Comparison of ENCODE assay signal across 17 mouse cellular contexts in genomic region chr10:85362766-85363442, GRCm38 (mm10). TPM values are rescaled to one million over a fixed set of nuclear protein-coding genes. Genes with fewer than 3 reads are reported as not detected.
A peak's percentile ranks its signal among the peaks of the same experiment; 100 is the strongest.
DNase-seq lines count a peak whose midpoint lies in the region; ATAC-seq lines count a peak whose summit lies in the region.
"Had no signal": no experiment of that assay in that cellular context is flagged by ENCODE, and none has a peak within 500 bp of the region (broad histone marks: within the 10 kb centered on the region; RNA-seq: fewer than 3 reads in every experiment).

No protein-coding gene starts in this region.

- no peak for DNase-seq in embryonic facial prominence, embryonic 11.5 days (ENCODE audit: low spot score)
- DNase-seq in embryonic facial prominence, embryonic 10.5 days (ENCODE audit: low spot score): no peak
- DNase-seq in midbrain, embryonic 14.5 days: peak; percentile 19
- no peak for DNase-seq in midbrain, embryonic 11.5 days (ENCODE audit: low spot score, missing footprints)
- DNase-seq in thymus, postnatal 36 days: no peak
- DNase-seq in spleen, adult 12 weeks (ENCODE audit: low spot score): no peak
- DNase-seq: adrenal gland, postnatal 25 days; cerebellum, adult 9-11 months; heart, adult 11 months; liver, postnatal 0 days; thymus, postnatal 14 days had no signal

- H3K36me3 ChIP-seq in embryonic facial prominence, embryonic 11.5 days (replicated peaks; ENCODE audit: control insufficient read depth, insufficient read depth, low read depth, low read length): no peaks in the 10 kb centered on the region
- no peaks in the 10 kb centered on the region for H3K36me3 ChIP-seq in embryonic facial prominence, embryonic 10.5 days (replicated peaks)
- no peaks in the 10 kb centered on the region for H3K36me3 ChIP-seq in midbrain, embryonic 14.5 days (ENCODE audit: control insufficient read depth, insufficient read depth, low read length)
- no peaks in the 10 kb centered on the region for H3K36me3 ChIP-seq in midbrain, embryonic 11.5 days (ENCODE audit: control insufficient read depth, insufficient read depth, low read length)
- no peaks in the 10 kb centered on the region for H3K36me3 ChIP-seq in hindbrain, embryonic 16.5 days (ENCODE audit: control insufficient read depth, insufficient read depth, low read length)
- no peaks in the 10 kb centered on the region for H3K36me3 ChIP-seq in neural tube, embryonic 15.5 days
- H3K36me3 ChIP-seq: limb, embryonic 13.5 days had no signal

- H3K4me1 ChIP-seq in embryonic facial prominence, embryonic 11.5 days (ENCODE audit: control insufficient read depth, insufficient read depth, low read length): no peaks in the 10 kb centered on the region
- H3K4me1 ChIP-seq in embryonic facial prominence, embryonic 10.5 days: peaks cover 4% of the 10 kb centered on the region; the same call in 1 of the 2 replicates
- no peaks in the 10 kb centered on the region for H3K4me1 ChIP-seq in midbrain, embryonic 14.5 days (ENCODE audit: control insufficient read depth, insufficient read depth, low read length)
- H3K4me1 ChIP-seq in midbrain, embryonic 11.5 days (ENCODE audit: control insufficient read depth, insufficient read depth, low read length): no peaks in the 10 kb centered on the region
- peaks cover 2% of the 10 kb centered on the region for H3K4me1 ChIP-seq in hindbrain, embryonic 16.5 days (ENCODE audit: control insufficient read depth, insufficient read depth, low read depth, low read length)
- H3K4me1 ChIP-seq in neural tube, embryonic 15.5 days: peaks cover 20% of the 10 kb centered on the region
- H3K4me1 ChIP-seq: limb, embryonic 13.5 days had no signal

- H3K27ac ChIP-seq in embryonic facial prominence, embryonic 11.5 days (replicated peaks; ENCODE audit: low read depth, low read length): no peak overlapping the region
- no peak overlapping the region for H3K27ac ChIP-seq in embryonic facial prominence, embryonic 10.5 days (replicated peaks)
- H3K27ac ChIP-seq in midbrain, embryonic 14.5 days (replicated peaks; ENCODE audit: low read depth, low read length): no peak overlapping the region
- no peak overlapping the region for H3K27ac ChIP-seq in midbrain, embryonic 11.5 days (ENCODE audit: low read depth, low read length)
- no peak overlapping the region for H3K27ac ChIP-seq in hindbrain, embryonic 16.5 days (ENCODE audit: low read depth, low read length)
- H3K27ac ChIP-seq in neural tube, embryonic 15.5 days (replicated peaks): no peak overlapping the region
- H3K27ac ChIP-seq: layer of hippocampus, adult 2 months; left cerebral cortex, adult 2 months; limb, embryonic 13.5 days had no signal

- WGBS in embryonic facial prominence, embryonic 11.5 days: 76% methylated on average over 9 of the region's 9 CpGs
- WGBS in embryonic facial prominence, embryonic 10.5 days: 81% methylated on average over 9 of the region's 9 CpGs
- WGBS in midbrain, embryonic 14.5 days: 58% methylated on average over 9 of the region's 9 CpGs
- 77% methylated on average over 9 of the region's 9 CpGs for WGBS in midbrain, embryonic 11.5 days
- WGBS in hindbrain, embryonic 16.5 days: 41% methylated on average over 9 of the region's 9 CpGs
- WGBS in neural tube, embryonic 15.5 days: 23% methylated on average over 9 of the region's 9 CpGs

- 0 out of 2 replicates have a peak, but pooled peaks have one; percentile 39 for ATAC-seq in embryonic facial prominence, embryonic 11.5 days (replicated peaks; ENCODE audit: insufficient number of reproducible peaks, low FRiP score, low TSS enrichment, low read depth)
- ATAC-seq in midbrain, embryonic 14.5 days (ENCODE audit: low FRiP score, low TSS enrichment): no peak
- no peak; the same call in 1 of the 2 replicates for ATAC-seq in midbrain, embryonic 11.5 days (ENCODE audit: low FRiP score)
- peak; percentile 83 for ATAC-seq in hindbrain, embryonic 16.5 days
- peak; percentile 75 for ATAC-seq in neural tube, embryonic 15.5 days (ENCODE audit: low FRiP score)
- ATAC-seq: liver, postnatal 0 days had no signal

- no peak overlapping the region for H3K4me2 ChIP-seq in embryonic facial prominence, embryonic 11.5 days (ENCODE audit: low read depth, low read length)
- no peak overlapping the region for H3K4me2 ChIP-seq in midbrain, embryonic 14.5 days (ENCODE audit: low read length)
- no peak overlapping the region for H3K4me2 ChIP-seq in midbrain, embryonic 11.5 days
- H3K4me2 ChIP-seq in hindbrain, embryonic 16.5 days (ENCODE audit: low read length): no peak overlapping the region
- no peak overlapping the region for H3K4me2 ChIP-seq in neural tube, embryonic 15.5 days
- H3K4me2 ChIP-seq: limb, embryonic 13.5 days had no signal

- H3K27me3 ChIP-seq in embryonic facial prominence, embryonic 11.5 days (ENCODE audit: control insufficient read depth, insufficient read depth, low read length): no peaks in the 10 kb centered on the region
- no peaks in the 10 kb centered on the region for H3K27me3 ChIP-seq in embryonic facial prominence, embryonic 10.5 days (replicated peaks; ENCODE audit: low read depth, poor library complexity, severe bottlenecking)
- no peaks in the 10 kb centered on the region for H3K27me3 ChIP-seq in midbrain, embryonic 14.5 days (ENCODE audit: control insufficient read depth, insufficient read depth, low read length)
- H3K27me3 ChIP-seq in midbrain, embryonic 11.5 days (ENCODE audit: control insufficient read depth, insufficient read depth, low read length): no peaks in the 10 kb centered on the region
- no peaks in the 10 kb centered on the region for H3K27me3 ChIP-seq in hindbrain, embryonic 16.5 days (replicated peaks; ENCODE audit: control insufficient read depth, insufficient read depth, low read length)
- no peaks in the 10 kb centered on the region for H3K27me3 ChIP-seq in neural tube, embryonic 15.5 days (replicated peaks)
- H3K27me3 ChIP-seq: CH12.LX had no signal

- H3K9me3 ChIP-seq in embryonic facial prominence, embryonic 11.5 days (replicated peaks; ENCODE audit: control insufficient read depth, low read length): no peaks in the 10 kb centered on the region
- H3K9me3 ChIP-seq in embryonic facial prominence, embryonic 10.5 days: no peaks in the 10 kb centered on the region
- H3K9me3 ChIP-seq in midbrain, embryonic 14.5 days (ENCODE audit: control insufficient read depth, low read length): no peaks in the 10 kb centered on the region
- H3K9me3 ChIP-seq in midbrain, embryonic 11.5 days (ENCODE audit: control insufficient read depth, low read length): no peaks in the 10 kb centered on the region
- no peaks in the 10 kb centered on the region for H3K9me3 ChIP-seq in hindbrain, embryonic 16.5 days (ENCODE audit: control insufficient read depth, low read length)
- H3K9me3 ChIP-seq in neural tube, embryonic 15.5 days (replicated peaks): no peaks in the 10 kb centered on the region
- H3K9me3 ChIP-seq: limb, embryonic 13.5 days had no signal

- H3K4me3 ChIP-seq in embryonic facial prominence, embryonic 11.5 days (ENCODE audit: low read depth, low read length): no peak overlapping the region
- H3K4me3 ChIP-seq in embryonic facial prominence, embryonic 10.5 days: no peak overlapping the region
- no peak overlapping the region for H3K4me3 ChIP-seq in midbrain, embryonic 14.5 days (replicated peaks; ENCODE audit: low read depth, low read length)
- no peak overlapping the region for H3K4me3 ChIP-seq in midbrain, embryonic 11.5 days (ENCODE audit: low read depth, low read length)
- H3K4me3 ChIP-seq in hindbrain, embryonic 16.5 days (ENCODE audit: low read length): no peak overlapping the region
- no peak overlapping the region for H3K4me3 ChIP-seq in neural tube, embryonic 15.5 days (replicated peaks)
- H3K4me3 ChIP-seq: layer of hippocampus, adult 2 months; left cerebral cortex, adult 2 months; limb, embryonic 13.5 days had no signal

- H3K9ac ChIP-seq in embryonic facial prominence, embryonic 11.5 days (replicated peaks; ENCODE audit: low read length): no peak overlapping the region
- H3K9ac ChIP-seq in midbrain, embryonic 14.5 days (replicated peaks; ENCODE audit: low read length): no peak overlapping the region
- no peak overlapping the region for H3K9ac ChIP-seq in midbrain, embryonic 11.5 days (ENCODE audit: low read length)
- H3K9ac ChIP-seq in hindbrain, embryonic 16.5 days (ENCODE audit: low read depth, low read length): no peak overlapping the region
- H3K9ac ChIP-seq in neural tube, embryonic 15.5 days (replicated peaks): no peak overlapping the region
- H3K9ac ChIP-seq: limb, embryonic 13.5 days; liver, postnatal 0 days had no signal

RNA-seq across cellular contexts. Expression of gene Btbd11, which starts 23.7 kb away (rescaled TPM):
- 4.4 and 8.1 TPM in 2 replicates for polyA plus RNA-seq in embryonic facial prominence, embryonic 11.5 days (2014; fragmentation: Nextera tagmentation; extraction: Ambion mirVana)
- 5.0 and 5.5 TPM in 2 replicates for polyA plus RNA-seq in embryonic facial prominence, embryonic 10.5 days (2016; fragmentation: Nextera tagmentation; extraction: Ambion mirVana)
- polyA plus RNA-seq in midbrain, embryonic 14.5 days (2014; fragmentation: Nextera tagmentation; extraction: Ambion mirVana): 16.1 and 19.4 TPM in 2 replicates
- 8.2 and 8.8 TPM in 2 replicates for polyA plus RNA-seq in midbrain, embryonic 11.5 days (2014; fragmentation: Nextera tagmentation; extraction: Ambion mirVana)
- polyA plus RNA-seq in hindbrain, embryonic 16.5 days (2015; fragmentation: Nextera tagmentation; extraction: Ambion mirVana): 25.4 and 25.7 TPM in 2 replicates
- 24.2 and 24.9 TPM in 2 replicates for polyA plus RNA-seq in neural tube, embryonic 15.5 days (2015; fragmentation: Nextera tagmentation; extraction: Ambion mirVana)

Comparison
In these comparisons a context has a peak if more than half of its experiments do, and no peak if none do; other contexts are left out.
1. ATAC-seq: peak in embryonic facial prominence, embryonic 11.5 days (single experiment), hindbrain, embryonic 16.5 days (single experiment) and neural tube, embryonic 15.5 days (single experiment); none in midbrain, embryonic 14.5 days (single experiment) and midbrain, embryonic 11.5 days (single experiment).